Mouse (Mus musculus): Measurements from ENCODE around the gene Gimap1.

Gimap1 gene

DNA sequence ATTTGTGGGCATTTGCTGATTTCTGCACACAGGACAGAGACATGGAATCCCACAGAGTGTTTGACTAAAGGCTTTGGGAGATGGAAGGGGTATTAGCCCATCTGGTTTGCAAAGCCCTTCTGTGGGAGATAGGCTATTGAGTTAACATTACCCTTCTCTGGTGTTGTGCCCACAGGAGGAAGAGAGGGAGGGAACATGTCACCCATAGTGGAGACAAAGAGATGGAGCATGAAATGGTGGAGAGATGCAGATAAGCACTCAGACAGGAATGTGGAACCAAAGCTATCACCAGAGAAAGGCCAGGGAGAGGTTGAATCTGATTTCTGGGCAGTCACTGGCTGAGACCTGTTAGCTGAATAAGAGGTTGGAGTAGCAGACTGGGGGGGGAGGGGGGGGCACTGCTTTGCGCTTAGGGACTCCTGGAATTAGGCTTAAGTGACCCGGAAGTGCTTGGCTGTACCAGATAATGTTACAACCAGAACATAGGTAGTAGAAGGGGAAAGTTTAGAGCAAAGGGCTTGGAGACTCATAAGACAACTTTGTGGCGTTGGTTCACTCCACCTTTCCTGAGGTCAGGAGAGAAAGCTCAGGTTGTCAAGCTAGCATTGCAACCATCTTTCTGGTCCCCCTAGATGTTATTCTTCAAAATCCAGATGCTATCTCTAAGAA is 1.8 kb downstream of the Gimap1 start:
- no peak for DNase-seq

DNA sequence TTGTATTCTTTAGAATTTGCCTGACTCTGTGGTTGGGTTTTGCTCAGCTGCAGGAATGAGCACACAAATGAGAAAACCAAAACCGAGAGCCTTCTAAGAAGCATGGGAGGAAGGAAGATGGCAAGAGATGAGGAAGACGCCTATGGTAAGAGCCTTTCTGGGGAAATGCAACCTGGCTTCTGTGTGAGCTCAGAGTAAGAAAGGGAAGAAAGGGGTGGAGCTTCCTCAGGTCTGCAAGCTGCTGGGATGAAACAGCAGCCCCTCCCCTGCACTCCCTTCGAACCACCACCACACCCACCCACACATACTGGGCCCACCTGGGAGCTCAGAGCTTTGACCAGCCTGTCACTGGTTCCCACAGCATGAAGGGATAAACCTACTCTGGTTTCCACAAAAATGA is 2.4 kb downstream of the Gimap1 start:
- DNase-seq: no peak

DNA sequence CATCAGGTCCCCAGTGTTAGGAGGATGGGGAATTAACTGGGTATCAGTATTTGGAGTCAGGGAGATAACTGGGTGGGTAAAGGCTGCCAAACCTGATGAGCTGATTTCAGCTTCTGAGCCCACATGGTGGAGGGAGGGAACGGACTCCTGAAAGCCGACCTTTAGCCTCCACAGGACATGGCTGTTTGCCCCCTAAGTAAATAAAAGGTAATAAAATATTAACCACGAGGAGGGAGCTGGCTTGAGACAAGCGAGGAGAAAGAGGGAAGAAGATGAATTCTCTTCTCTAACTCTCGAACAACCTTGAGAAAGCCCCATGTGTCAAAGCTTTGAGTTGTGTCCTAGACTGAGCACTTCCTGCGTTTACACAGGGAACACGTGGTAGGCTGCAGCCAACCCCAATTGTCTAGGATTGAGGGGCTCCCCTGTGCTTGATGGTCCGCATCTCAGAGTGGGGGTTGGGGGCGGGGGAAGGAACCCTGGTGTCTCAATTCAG is 2.9 kb downstream of the Gimap1 start:
- no peak for DNase-seq

DNA sequence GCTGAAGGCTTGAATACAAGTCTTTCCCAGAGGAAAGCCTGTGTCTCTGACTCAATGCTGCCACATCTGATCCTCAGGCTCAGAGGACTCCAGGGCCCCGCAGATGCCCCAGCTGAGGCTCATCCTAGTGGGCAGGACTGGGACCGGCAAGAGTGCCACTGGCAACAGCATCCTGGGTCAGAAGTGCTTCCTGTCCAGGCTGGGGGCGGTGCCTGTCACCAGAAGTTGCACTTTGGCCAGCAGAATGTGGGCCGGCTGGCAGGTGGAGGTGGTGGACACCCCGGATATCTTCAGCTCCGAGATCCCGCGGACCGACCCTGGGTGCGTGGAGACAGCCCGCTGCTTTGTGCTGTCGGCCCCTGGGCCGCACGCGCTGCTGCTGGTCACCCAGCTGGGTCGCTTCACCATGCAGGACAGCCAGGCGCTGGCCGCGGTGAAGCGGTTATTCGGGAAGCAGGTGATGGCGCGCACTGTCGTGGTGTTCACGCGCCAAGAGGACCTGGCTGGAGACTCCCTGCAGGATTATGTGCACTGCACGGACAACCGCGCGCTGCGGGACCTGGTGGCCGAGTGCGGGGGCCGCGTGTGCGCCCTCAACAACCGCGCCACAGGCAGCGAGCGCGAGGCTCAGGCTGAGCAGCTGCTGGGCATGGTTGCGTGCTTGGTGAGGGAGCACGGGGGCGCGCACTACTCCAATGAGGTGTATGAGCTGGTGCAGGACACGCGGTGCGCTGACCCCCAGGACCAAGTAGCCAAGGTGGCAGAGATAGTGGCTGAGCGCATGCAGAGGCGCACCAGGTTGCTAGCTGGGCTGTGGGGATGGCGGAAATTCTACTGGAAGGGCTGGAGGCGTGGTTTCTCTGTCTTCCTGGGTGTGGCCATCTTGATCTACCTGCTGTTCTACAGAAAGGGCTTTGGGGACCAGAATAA is 3.8 kb downstream of the Gimap1 start:
- peak; percentile 33 for DNase-seq

DNA sequence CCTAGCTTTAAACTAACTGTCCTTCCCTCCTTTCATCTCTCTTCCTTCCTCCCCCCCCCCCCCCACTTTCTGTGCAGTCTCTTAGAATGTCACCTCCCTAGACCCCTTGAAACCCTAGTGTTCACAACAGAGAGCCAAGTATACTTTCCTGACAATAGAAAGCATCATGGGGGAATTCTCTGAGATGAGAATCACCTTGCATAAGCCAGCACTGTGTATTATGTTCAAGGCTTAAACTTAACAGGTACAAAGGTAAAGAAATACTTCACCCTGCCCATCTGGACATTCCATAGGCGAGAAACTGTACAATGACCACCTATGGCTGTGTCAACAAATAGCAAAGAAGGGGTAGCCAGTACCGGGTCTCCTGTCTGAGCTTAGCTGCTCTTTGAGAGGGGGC is 6.6 kb downstream of the Gimap1 start:
- no peak for DNase-seq

DNA sequence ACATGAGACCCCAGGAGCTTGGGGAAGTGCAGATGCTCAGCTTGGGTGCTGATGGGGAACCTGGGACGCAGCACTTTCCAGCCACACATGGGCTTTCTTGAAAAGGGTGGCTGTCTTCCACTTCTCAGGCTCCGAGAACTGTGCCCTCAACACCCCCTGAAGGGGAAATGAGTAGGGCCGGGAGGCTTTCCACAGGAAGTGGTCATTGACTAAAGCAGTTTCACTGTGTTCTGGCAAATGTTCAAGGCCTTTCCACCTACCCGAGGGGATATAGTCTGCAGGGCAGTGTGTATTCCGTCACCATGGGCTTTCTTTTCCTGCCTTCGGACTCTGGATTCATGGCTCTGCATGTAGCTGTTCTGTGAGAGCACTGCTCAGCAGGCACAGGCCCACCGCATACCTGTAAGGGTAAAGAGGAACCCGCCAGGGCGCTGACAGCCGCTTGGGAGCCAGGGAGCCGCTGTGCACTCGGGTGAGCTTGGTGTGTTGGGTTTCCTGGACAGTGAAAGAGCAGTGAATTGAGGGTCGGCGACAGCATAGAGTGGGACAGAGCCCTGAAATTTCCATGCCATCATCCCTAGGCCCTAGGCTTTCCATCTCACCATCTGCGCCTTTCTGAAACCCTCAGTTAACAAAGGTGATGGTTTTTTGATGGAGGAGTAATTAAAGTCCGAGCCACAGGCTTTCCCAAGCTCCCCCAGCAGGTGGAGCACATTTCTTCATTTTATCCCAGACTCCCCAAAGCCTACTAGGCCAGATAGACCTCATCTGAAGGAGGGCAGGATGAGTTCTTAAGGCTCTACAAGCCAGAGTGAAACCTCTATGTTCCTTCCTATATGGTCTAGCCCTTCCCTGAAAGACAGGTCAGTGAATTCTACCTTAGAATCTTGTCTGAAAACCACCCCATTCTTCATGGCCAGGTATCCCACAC is 7.4 kb downstream of the Gimap1 start, which contains the start of gene Gimap5:
Gene Gimap5, plus strand, starts transcription at position 239 of the 931 bp plus-strand sequence.
- peak; percentile 80 for DNase-seq

DNA sequence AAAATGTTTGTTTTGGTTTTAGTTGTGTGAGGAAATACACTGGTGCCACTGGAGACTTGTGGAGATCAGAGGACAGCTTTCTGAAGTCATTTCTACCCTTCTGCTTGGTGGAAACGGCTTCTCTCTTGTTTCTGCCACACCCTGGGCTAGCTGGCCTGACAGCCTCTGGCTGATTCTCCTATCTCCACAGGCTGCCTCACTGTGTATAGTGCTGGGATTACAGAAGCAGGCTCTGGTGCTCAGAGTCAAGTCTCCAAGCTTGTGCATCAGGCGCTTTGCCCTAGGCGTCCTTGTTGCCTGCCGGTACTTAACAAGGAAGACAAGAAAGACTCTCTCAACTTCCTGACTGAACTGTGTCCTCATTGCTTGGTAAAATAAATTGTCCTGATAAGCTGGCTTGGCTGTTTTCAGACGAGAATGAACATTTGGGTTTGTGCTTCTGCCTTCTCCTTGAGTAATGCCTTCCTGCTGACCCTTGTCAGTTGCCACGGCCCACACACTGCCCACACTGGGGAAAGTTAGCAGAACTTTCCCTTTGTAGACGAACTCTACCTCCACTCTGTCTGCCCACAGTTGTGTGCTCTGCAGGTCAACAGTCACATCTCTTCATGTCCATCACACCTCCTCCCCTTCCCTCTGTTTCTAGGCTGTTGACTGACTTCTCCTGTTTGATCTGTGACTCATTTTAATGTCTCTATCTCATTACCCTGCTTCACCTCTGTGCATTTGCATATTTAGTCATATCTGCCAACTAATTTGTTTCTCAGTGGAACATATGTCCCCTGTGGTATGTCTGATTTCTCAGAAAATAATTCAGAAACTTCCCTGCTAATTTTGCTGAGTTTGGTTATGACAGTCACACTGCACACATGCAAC is 8.5 kb downstream of the Gimap1 start:
- peak; percentile 51 for DNase-seq

DNA sequence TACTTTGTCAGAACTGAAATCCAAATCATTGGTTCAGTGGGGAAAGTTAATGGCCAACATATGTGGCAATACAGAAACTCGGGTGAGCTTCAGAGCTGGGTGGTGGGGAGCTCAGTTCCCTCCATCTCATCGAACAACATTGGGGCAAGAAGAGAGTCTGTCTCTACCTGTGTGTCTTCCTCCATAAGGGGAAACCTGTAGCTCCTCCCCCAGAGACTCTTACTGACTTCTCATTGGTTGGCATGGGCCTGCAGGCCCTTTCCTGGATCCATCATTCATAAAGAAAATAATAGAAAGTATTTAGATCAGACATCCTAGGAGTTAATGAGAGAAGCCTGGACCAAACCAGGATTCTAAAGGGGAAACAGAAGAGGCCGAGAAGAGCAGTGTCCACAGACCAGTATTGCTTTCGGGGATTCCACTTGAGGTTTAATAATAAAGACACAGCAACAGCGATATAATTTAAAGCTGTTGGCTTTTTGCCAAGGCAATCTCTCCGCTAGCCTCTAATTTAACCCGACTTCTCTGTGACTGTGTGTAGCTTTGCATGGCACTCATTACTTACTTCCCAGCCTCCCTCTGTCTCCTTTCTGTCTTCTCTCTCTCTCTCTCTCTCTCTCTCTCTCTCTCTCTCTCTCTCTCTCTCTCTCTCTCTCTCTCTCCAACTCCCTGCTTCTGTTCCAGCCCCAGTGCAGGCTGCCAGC is 24.9 kb downstream of the Gimap1 start:
- no peak for DNase-seq

DNA sequence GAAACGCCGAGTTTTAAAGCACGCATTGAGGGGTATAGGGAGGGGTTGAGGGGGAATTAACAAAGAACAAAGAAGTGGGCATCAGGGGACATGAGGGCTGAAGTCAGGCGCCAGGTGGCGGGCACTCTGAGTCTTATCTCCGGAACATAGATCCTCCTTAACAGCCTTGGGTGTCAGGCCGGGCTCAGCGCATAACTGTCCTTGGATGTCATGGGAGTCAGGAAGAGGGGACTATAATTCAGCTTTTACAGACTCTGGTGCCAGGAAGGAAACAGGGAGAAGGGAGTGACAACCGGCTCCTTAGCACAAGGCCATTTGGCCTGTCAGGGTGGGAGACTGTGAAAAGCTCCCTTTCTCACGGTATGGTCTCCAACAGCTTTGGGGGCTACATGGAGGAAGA is 25.6 kb downstream of the Gimap1 start:
- no peak for DNase-seq

DNA sequence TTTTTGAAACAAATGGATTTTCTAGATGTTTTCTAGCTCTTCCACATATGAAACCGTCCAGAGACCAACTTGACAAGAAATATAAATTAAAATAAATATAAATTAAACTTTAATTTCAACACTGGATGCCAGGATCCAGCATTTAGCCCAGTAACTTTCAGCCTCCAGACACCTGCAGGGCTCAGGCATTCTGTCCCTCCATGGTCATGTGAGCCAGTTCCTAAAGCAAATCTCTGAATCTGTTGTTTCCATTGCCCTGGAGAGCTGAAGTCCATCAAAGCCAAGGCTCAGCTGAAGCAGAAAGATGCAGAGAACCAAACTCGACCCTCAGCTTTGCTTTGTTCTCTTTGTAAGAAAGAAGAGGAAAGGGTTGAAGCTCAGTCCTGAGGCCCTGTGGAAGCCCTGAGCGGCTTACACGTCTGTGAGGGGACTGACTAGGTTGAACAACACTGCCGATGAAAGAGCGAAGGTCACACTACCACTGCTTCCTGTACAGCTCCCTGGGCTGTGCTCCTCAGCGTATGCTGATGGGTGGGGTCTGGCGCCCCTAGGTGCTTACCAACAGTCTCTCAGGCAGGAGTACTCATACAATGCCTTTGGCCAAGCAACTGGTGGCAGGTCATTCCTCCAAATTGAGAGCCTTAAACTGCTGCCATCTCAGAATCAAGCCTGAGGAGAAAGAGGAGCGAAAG is 29.5 kb downstream of the Gimap1 start:
- peak; percentile 34 for DNase-seq

DNA sequence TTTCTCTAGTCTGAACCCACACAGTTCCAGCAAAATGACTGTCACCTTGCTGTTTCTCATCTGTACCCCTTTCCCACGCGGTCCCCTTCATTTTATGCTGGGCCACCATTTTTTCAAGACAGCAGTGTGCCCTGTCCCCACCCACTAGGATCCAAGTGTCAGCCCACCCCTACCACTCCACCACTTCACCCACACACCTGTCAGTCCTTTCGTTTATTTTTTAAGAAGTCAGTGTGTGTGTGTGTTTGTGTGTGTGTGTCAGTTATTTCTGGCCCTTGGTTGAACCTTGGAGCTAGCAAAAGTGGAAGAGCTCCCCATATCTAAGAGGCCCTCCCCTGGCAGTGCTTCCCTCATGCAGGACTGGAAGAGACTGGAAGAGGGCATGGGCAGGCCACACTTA is 30.1 kb downstream of the Gimap1 start:
- no peak for DNase-seq

DNA sequence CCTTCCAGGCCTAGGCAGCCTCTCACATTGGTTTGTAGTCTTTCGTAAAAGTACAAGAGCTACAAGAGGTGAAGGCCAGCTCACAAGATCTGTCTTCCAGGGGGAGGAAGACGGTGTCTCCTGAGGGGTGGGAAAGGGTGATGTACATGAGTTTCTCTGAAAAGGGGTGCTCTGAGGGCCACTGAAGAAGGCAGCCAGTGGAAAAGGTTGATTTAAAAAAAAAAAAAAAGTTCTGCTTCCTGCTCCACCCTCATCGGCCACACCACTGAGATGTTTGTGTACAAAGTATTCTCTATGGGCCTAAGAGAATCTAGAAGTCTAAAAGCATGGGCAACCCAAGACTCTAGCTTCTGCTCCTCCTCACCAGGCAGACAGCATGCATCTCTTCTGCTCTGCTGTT is 31.8 kb downstream of the Gimap1 start, which contains the start of gene Gimap3:
Gene Gimap3, minus strand, starts transcription at position 156 of the 400 bp plus-strand sequence.
- DNase-seq: peak; percentile 34

DNA sequence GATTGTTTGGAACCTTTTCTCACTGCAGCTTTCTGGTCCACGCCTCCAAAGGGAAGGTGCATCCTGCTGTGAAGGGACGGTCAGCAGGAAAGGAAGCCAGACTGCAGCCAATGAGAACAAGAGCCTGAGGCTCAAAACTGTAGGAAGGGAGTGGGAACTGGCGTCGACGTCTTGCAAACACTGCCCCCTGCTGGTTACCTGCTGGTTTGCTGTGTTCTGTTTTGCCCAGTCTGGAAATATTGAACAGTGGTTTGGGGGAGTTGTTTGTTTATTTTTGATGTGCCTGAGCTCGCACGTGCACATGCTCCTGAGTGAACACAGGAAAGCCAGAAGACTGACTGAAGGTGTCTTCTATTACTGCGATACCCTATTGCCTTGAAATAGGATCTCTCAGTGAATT is 33.2 kb downstream of the Gimap1 start:
- DNase-seq: peak; percentile 90

DNA sequence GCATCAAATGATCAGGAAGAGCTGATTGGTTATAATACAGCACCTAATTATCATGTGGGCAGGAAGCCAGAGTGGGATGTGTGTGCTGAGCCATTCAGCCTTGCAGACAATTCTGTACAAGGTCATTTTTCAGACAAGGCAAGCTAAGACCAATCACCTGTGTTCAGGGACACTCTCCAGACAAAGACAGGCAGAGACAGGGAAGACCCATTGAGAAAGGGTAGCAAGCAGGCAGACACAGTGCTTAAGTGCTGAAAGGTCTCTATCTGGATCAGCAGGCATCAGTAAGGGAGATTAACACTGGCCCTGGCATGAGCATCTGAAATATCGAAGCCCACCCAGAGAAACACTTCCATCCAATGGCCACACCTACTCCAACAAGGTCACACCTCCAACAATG is 45.6 kb downstream of the Gimap1 start:
- DNase-seq: no peak

DNA sequence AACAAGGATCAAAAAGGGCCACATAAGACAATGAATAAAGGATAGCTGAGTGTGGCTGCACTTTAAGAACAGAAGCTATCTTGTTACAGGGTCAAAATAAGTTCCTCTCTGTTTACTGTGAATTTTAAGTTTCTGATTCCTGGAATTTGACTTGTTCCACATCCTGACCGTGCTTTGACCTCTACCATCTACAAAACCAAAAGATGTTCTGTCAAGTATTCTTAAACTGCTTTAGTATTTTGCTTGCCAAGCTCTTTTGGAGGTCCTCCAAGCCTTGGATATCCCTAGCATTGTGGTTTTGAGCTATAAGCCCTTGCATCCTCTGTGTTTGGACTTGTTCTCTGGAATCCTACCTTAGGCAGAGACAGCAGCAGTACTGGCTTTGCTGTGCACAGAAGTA is 46.3 kb downstream of the Gimap1 start:
- DNase-seq: peak; percentile 72

DNA sequence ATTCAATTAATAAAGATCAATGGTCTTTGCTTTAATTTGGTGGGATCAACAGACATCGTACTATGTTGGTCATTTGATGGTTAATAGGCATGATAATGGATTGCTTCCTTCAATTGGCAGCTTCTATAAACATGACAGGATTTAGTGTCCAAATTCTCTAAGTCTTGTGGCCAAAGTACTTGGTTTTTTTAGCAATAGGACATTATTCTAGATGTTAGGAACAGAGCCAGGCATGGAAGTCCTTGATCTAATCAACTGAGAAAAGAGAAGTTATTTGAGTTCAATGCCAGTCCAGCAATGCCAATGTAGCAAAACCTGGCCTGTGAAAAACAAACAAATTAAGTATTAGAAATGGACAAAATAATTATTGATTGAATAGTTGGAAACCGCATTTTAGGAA is 46.7 kb downstream of the Gimap1 start:
- DNase-seq: no peak

DNA sequence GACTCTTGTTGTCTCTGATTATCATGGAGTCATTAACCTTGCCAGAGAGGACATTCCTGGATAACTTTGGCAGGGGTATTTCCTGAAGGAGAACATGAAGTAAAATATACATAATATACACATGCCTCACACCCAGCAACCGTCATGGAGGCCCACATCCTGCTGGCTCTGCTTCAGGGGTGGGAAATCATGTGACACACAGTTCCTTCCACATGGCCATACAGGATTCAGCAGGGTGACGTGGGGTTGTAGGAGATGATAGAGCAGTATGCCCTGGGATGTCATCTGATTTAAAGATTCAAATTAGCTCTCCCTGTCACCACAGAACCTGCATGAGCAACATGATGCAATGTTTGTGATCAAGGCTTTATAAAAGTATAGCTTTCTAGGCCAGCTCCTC is 49.0 kb downstream of the Gimap1 start:
- DNase-seq: no peak
